Mouse (Mus musculus): ENCODE measurements at regions not wholly inside any gene's neighbourhood (a gene's known extent, or its start where the extent isn't known, plus 50 kb on each side); places are given as distances from the start of the nearest gene placed in this dataset.

DNA sequence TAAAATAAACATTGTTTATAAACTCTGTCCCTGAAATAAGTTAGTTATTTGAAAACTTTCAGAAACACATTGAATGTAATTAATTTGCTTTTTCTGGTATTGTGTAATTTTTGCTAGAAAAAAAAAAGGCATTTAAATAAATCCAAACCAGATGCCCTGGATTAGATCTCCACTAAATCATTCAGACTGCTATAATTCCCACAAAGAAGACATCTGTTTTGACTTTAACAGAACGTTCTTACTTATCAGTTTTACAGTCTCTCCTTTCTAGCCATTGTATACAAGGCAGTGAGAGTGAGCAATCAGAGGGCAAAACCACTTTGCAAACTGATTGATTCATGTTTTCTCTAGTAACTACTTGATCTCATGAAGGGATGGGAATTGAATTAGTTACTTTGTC is 478.8 kb downstream of the Slitrk6 start:
- DNase-seq = no peak

GRCm38 (mm10) chr14:110271270-110271669 is 483.7 kb downstream of the Slitrk6 start:
- no peak for DNase-seq

GRCm38 (mm10) chr14:110244466-110244865 is 510.5 kb downstream of the Slitrk6 start:
- no peak for DNase-seq

GRCm38 (mm10) chr14:110243549-110243948 is 511.4 kb downstream of the Slitrk6 start:
- DNase-seq = no peak

DNA sequence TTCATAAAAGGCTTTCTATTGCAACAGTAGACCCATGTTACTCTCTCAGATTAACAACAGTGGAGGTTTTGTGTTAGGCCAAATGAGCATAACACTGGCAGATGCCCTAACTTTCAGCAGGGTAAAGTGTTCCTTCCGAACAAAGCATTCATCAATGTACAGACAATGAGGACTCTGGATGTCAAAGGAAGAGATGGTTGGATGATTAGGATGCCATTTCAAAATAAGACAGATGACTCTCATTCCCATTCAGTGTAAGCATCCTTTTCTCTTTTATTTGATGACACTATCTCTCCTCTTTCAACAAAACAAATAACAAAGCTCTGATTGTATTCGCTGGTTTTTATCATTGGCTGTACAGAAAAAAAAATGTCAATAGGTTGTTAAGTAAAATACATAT is 516.1 kb downstream of the Slitrk6 start:
- peak; percentile 74 for DNase-seq

DNA sequence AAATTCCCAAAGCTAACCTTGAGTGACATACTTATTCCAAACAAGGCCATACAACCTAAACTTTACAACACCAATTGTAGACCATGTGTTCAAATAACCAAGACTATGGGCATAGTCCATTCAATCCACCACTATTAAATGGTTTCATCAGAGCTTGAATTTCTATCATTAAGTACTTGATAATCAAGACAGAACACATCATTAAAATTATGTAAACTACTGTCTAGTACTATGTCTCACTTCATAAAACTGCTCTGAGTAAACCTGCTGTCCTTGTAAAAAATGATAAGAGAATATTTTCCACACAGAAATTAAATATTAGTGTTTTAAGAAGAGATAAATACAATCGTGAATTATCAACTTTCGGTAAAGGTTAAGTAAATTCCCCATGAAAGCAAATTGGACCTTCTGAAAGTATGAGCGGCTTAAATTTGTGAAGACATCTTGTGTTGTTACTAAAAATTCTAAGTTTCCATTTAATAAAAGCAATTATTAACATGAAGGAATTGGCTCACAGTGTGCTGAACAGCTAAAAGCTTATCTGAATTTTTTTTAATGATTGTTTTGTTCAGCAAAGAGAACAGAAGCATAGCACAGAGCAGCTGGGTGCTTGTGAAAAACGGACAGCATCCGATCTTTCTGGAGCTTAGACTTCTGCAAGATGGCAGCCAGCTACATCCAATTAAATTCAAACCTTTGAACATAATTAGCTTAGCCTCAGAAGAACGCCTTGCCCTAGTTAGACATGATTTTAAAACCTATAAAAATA is 530.1 kb downstream of the Slitrk6 start:
- peak; percentile 33 for DNase-seq

- DNase-seq = no peak
These were observed 563.9 kb downstream of the Slitrk6 start for GRCm38 (mm10) chr14:110190987-110191607.

DNA sequence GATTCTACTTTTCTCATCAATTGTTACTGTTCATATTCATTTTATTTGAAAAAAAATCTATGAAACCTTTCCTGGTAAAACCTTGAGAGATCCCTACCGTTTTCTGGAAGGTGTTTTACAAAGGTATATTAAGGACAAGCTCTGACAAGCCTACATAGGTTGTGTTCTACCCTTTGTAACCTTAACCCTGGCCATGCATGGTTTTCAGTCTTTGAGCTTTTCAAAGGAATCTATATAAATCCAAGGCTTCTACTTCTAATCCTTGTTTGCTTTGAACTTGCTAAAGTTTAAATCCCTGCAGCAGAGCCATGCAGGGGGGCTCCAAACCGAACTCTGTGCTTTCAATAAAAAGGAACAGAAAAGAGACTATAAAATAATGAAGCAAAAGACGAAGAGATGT is 564.5 kb downstream of the Slitrk6 start:
- no peak for DNase-seq

GRCm38 (mm10) chr14:110179166-110179565 is 575.8 kb downstream of the Slitrk6 start:
- DNase-seq = no peak

DNA sequence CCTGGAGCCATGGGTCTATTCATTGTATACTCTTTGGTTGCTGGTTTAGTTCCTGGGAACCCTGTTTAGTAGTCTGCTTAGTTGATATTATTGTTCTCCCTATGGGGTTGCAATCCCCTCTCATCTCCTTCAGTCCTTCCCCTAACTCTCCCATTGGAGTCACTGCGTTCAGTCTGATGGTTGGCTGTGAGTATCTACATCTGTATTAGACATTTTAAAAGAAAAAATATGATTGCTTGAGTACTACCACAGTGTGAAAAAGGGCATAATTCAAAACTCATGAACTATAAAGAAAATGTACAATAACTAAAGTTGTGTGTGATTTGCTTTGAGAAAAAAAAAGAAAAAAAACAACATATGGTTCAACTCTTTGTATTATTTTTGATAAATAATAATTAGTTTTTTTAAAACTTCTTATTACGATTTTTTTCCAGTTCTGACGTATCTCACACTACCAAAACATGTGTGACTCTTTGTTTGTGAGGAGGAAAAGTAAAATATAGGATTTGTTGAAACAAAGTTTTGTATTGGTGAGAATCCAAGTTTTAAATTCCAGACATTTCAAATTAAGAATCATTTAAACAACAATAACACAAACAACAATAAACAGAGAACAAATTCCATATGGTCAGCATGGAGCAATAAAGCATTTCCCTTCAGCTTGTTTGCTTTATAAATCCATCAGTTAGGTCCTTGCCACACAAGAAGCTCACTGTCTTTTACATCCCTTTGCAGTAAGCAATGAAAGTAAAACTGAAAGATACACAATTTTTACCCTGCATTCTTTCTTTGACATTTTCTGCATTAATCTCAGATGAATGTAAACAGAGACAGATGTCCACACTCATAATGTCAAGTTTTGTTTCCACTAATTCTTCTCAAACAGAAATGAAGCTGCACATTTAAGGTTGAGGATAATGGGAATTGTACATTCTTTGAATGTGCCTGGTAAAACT is 583.5 kb downstream of the Slitrk6 start:
- DNase-seq = no peak

GRCm38 (mm10) chr14:110168632-110169031 is 586.3 kb downstream of the Slitrk6 start:
- peak; percentile 2 for DNase-seq

- peak; percentile 3 for DNase-seq
These were observed 626.7 kb downstream of the Slitrk6 start for GRCm38 (mm10) chr14:110128265-110128664.

DNA sequence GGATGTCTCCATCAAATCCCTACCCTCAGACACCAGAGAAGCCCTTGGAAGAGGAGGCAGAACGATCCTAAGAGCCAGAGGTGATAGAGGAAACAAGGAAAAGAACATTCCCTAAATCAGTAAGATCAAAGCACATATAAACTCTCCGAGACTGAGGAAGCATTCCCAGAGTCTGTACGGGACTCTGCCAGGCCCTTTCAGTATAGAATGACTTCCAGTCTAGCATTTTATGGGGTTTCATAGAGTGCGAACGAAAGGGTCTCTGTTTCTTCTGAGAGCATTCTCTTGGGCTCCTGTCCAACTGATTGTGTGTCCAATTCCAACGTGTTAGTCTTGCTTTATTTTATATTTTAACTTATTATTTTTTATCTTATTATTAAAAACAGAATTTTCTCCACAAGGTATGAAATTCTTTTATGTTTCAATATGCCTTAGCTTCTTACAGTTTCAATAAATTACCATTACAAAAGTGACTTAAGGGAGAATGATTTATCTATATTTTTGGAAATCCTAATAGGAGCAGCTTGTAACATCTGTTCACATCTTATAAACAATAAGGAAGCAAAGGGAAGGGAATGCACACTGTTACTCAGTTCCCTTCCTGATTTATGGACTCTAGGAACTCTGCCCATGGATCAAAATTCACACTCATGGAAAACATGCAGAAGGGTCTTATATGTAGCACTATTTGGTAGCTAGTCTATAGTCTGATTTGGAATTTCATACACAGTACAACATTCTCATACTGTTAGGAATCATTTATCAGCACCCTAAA is 628.8 kb downstream of the Slitrk6 start:
- no peak for DNase-seq

DNA sequence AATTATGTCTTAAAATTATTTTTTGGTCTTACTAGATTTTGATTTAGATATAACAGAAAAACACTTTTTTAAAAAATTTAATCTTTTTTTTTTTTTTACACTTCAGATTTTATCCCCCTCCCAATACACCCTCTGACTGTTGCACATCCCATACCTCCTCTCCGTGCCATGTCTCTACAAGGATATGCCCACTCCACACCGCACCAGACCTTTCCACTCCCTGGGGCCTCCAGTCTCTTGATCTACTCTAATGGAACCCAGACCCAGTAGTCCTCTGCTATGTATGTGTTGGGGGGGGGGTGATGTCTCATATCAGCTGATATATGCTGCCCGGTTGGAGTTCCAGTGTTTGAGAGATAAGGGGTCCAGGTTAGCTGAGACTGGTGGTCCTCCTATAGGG is 632.2 kb downstream of the Slitrk6 start:
- DNase-seq = no peak

DNA sequence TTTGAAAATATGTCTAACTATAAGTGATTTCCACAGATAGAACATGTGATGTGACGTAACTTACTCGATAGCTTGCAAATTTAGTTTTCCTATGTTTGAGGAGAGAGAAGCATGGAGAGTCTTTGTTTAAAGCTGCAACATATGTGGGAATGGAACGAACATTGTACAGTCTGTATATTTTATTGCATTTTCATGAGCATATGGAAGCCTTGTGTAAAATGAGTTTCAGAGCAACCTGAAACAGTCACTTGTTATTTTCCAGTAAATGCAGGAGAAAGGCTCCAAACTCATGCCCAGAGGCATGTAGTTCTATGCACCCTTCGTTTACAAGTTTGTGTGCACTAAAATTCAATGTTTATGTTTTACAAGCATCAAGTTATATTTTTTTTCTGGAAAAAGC is 639.4 kb downstream of the Slitrk6 start:
- no peak for DNase-seq

- DNase-seq = no peak
These were observed 654.1 kb downstream of the Slitrk6 start for GRCm38 (mm10) chr14:110100852-110101251.

GRCm38 (mm10) chr14:110078351-110078750 is 676.6 kb downstream of the Slitrk6 start:
- DNase-seq = no peak

DNA sequence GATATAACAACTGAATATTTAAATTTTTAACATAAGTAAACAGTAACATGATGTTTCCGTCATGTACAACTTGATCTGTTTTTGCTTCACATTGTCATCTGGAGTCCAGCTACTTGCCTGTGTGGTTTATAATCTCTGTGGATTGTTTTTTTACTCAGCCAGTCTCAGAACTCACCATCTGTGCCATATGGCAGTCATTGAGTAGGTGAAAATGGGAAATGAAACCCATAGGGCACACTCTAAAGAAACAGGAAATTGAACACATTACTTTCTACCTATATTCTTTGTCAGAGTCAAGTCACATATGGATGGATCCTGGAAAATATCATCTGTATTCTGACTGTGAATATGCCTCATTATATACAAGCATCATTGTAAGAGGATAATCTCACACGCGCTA is 707.2 kb downstream of the Slitrk6 start:
- DNase-seq = peak; percentile 4

GRCm38 (mm10) chr14:110043211-110043610 is 711.7 kb downstream of the Slitrk6 start:
- DNase-seq = no peak

GRCm38 (mm10) chr14:110021812-110022211 is 733.1 kb downstream of the Slitrk6 start:
- no peak for DNase-seq

GRCm38 (mm10) chr14:110015126-110015525 is 739.8 kb downstream of the Slitrk6 start:
- no peak for DNase-seq

- DNase-seq = no peak
These were observed 741.7 kb downstream of the Slitrk6 start for GRCm38 (mm10) chr14:110013229-110013628.

- no peak for DNase-seq
These were observed 747.8 kb downstream of the Slitrk6 start for GRCm38 (mm10) chr14:110007159-110007558.
